Mouse (Mus musculus) heart, adult 2 months (tissue): Measurements from ENCODE around the gene Pus7.

Experiments
- CTCF ChIP-seq: fragments of 200-600 bp; IDR thresholded peaks from 2 replicates; pipeline ENCODE4 v1.8.1; 2022; ENCODE audit warnings: antibody characterized with exemption, mild to moderate bottlenecking, moderate library complexity
- EP300 ChIP-seq: fragments of 200-500 bp; IDR thresholded peaks from 2 replicates; pipeline ENCODE4 v1.6.1; 2011; ENCODE audit warnings: low read depth, low read length, control low read depth; ENCODE audit not compliant: insufficient read depth
- POLR2A ChIP-seq: fragments of 200-500 bp; IDR thresholded peaks from 2 replicates; pipeline ENCODE4 v1.6.1; 2011; ENCODE audit warnings: mild to moderate bottlenecking, low read depth, low read length, control low read depth; ENCODE audit not compliant: insufficient read depth

- TF ChIP-seq POLR2A (no peak), CTCF (no peak), EP300 (no peak)
Measured at GRCm38 (mm10) chr5:23755591-23755990, 27.9 kb downstream of the Pus7 start.
